ENCODE assay signal across 12 mouse cellular contexts in the genomic region with DNA sequence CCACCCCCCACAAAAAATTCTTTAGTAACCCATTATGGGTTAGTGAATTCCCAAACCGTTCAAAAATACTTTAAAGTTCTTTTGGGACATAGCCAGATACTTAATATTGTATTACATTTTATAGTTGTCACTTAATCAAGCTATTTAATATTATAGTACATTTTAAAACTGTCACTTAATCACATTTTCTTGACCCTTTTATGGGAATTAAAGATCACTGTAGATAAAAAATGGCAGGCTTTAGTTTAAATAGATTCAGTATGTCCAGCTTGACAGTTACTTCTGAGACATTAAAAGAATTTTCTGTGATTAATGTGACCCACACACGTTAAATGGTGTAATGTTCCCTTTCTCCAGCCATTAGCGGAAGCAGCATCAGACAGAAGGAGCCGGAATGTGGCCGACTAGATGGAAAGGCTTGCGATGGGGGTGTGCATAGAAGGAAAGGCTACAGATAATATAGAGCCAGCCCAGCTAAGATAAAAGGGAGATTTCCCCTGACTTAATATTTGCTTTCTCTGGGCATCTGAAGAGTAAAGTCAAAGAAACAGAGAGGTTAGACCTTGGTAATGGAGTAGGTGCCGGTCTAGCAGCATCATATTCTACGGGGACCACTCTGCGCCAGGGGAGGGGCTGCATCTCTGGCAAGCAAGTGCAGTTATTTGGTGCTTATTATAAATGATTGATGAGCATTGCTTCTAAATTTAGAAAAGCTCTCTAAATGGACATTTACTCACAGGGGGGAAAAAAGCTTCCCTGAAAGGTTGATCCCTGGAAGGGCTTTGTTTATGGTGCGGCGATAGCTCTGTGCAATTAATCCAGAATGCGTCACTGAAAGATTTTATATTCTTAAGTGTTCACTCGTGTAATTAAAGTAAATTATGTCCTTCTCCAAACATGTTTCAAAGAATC.
A peak's percentile ranks its signal among the peaks of the same experiment; 100 is the strongest.
DNase-seq lines count a peak whose midpoint lies in the region; ATAC-seq lines count a peak whose summit lies in the region.
"Had no signal": no experiment of that assay in that cellular context is flagged by ENCODE, and none has a peak within 500 bp of the region (broad histone marks: within the 10 kb centered on the region; RNA-seq: fewer than 3 reads in every experiment).

No protein-coding gene starts in this region.

- H3K27ac ChIP-seq in hindbrain, embryonic 12.5 days = peak overlapping the region; percentile 68
- H3K27ac ChIP-seq in heart, embryonic 10.5 days = no peak overlapping the region

- H3K4me2 ChIP-seq in hindbrain, embryonic 12.5 days (replicated peaks) = peak overlapping the region; percentile 36

- DNase-seq in heart, adult 11 months = peak; percentile 45
- no peak for DNase-seq in heart, postnatal 4 days
- peak; percentile 17 for DNase-seq in Muller cell, postnatal 12 days (ENCODE audit: inconsistent ontology term)
- DNase-seq in mesoderm, embryonic 11.5 days (ENCODE audit: low read depth, low spot score) = peak; percentile 74
- no peak for DNase-seq in ovary, adult 18-20 months (ENCODE audit: low spot score)
- no peak for DNase-seq in heart, embryonic 10.5 days (ENCODE audit: low spot score)
- DNase-seq in spleen, postnatal 4 days (ENCODE audit: low spot score in 2 of 2) = no peak
- DNase-seq: cerebellum, adult 9-10 months; layer of hippocampus, postnatal 36 days; lung, postnatal 10 days had no signal

- peak overlapping the region; percentile 47; the same call in 1 of the 2 replicates for H3K9ac ChIP-seq in hindbrain, embryonic 12.5 days

- no peaks in the 10 kb centered on the region for H3K9me3 ChIP-seq in hindbrain, embryonic 12.5 days (replicated peaks)
- H3K9me3 ChIP-seq in heart, embryonic 10.5 days = no peaks in the 10 kb centered on the region

- ATAC-seq in hindbrain, embryonic 12.5 days (ENCODE audit: low FRiP score) = peak; percentile 70

- peaks cover 9% of the 10 kb centered on the region for H3K4me1 ChIP-seq in hindbrain, embryonic 12.5 days
- H3K4me1 ChIP-seq in heart, embryonic 10.5 days = no peaks in the 10 kb centered on the region

- no peak overlapping the region for H3K4me3 ChIP-seq in hindbrain, embryonic 12.5 days
- no peak overlapping the region for H3K4me3 ChIP-seq in heart, embryonic 10.5 days
- H3K4me3 ChIP-seq: erythroblast, embryonic 14.5 days had no signal

- H3K27me3 ChIP-seq in hindbrain, embryonic 12.5 days = no peaks in the 10 kb centered on the region
- no peaks in the 10 kb centered on the region for H3K27me3 ChIP-seq in heart, embryonic 10.5 days (ENCODE audit: insufficient read depth, poor library complexity, severe bottlenecking)

- 49% methylated on average over 13 of the region's 13 CpGs for WGBS in hindbrain, embryonic 12.5 days
- 64% methylated on average over 13 of the region's 13 CpGs for WGBS in heart, embryonic 10.5 days

- H3K36me3 ChIP-seq in hindbrain, embryonic 12.5 days = no peaks in the 10 kb centered on the region
- no peaks in the 10 kb centered on the region for H3K36me3 ChIP-seq in heart, embryonic 10.5 days

Comparison
In these comparisons a context has a peak if more than half of its experiments do, and no peak if none do; other contexts are left out.
1. DNase-seq: peak in heart, adult 11 months (single experiment), Muller cell, postnatal 12 days (single experiment) and mesoderm, embryonic 11.5 days (single experiment); none in heart, postnatal 4 days (single experiment), ovary, adult 18-20 months (single experiment), heart, embryonic 10.5 days (single experiment) and spleen, postnatal 4 days (0 of 2).